Mouse (Mus musculus): ENCODE measurements at regions not wholly inside any gene's neighbourhood (a gene's known extent, or its start where the extent isn't known, plus 50 kb on each side); places are given as distances from the start of the nearest gene placed in this dataset.

- Histone ChIP-seq H3K27me3 (replicated peaks; ENCODE audit: control insufficient read depth, insufficient read depth, low read length) (no peaks in the 10 kb centered on the region), H3K4me1 (replicated peaks; ENCODE audit: control insufficient read depth, insufficient read depth, low read length) (no peaks in the 10 kb centered on the region), H3K36me3 (ENCODE audit: control insufficient read depth, insufficient read depth) (no peaks in the 10 kb centered on the region), H3K4me2 (replicated peaks; ENCODE audit: low read depth) (no peak overlapping the region), H3K9ac (ENCODE audit: low read depth, low read length) (no peak overlapping the region), H3K4me3 (ENCODE audit: low read depth, low read length) (no peak overlapping the region), H3K27ac (ENCODE audit: low read depth, low read length) (no peak overlapping the region), H3K9me3 (ENCODE audit: control insufficient read depth) (no peaks in the 10 kb centered on the region)
- 78% methylated on average over 5 of the region's 5 CpGs for WGBS
- TF ChIP-seq CTCF (IDR thresholded peaks at IDR 0.05; ENCODE audit: low read depth) = no peak
- no peak for ATAC-seq
Observed at GRCm38 (mm10) chr4:131149466-131149865, 205.3 kb downstream of the Matn1 start.

GRCm38 (mm10) chr4:131159712-131160111 is 215.5 kb downstream of the Matn1 start:
- 49% methylated on average over 5 of the region's 5 CpGs for WGBS
- no peak overlapping the region for H3K4me2 ChIP-seq (replicated peaks; ENCODE audit: low read depth)
- TF ChIP-seq CTCF (IDR thresholded peaks at IDR 0.05; ENCODE audit: low read depth) = no peak
- H3K4me1 ChIP-seq (replicated peaks; ENCODE audit: control insufficient read depth, insufficient read depth, low read length) = no peaks in the 10 kb centered on the region
- H3K9ac ChIP-seq (ENCODE audit: low read depth, low read length) = no peak overlapping the region
- H3K36me3 ChIP-seq (ENCODE audit: control insufficient read depth, insufficient read depth) = no peaks in the 10 kb centered on the region
- no peak overlapping the region for H3K4me3 ChIP-seq (ENCODE audit: low read depth, low read length)
- H3K9me3 ChIP-seq (ENCODE audit: control insufficient read depth) = no peaks in the 10 kb centered on the region
- H3K27ac ChIP-seq (ENCODE audit: low read depth, low read length) = no peak overlapping the region
- H3K27me3 ChIP-seq (replicated peaks; ENCODE audit: control insufficient read depth, insufficient read depth, low read length) = no peaks in the 10 kb centered on the region
- no peak for ATAC-seq

- H3K4me2 ChIP-seq (replicated peaks; ENCODE audit: low read depth) = no peak overlapping the region
- WGBS = 33% methylated on average over 5 of the region's 5 CpGs
- no peak for ATAC-seq
Observed at GRCm38 (mm10) chr4:131160135-131160534, 215.9 kb downstream of the Matn1 start.

DNA sequence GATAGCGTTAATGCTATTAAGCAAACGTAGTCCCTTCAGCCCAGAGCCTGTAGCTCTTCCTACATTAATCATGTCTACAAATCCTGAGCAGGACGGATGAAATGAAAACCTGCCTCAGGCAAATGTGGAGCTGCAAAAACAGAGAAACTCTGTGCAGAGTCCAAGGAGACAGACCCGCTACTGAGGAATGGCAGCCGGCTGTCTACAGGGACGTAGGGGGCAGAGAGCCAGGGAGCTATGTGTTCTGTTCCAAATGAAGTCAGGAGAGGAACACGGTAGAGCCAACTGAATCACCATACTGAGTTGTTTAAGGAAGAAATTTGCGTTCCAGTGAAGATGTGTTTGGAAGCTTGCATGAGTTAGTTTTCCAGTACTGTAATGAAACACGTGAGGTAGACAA is 217.3 kb downstream of the Matn1 start:
- no peak overlapping the region for H3K4me2 ChIP-seq (replicated peaks; ENCODE audit: low read depth)
- H3K27ac ChIP-seq (ENCODE audit: low read depth, low read length) = no peak overlapping the region
- no peak overlapping the region for H3K9ac ChIP-seq (ENCODE audit: low read depth, low read length)
- H3K9me3 ChIP-seq (ENCODE audit: control insufficient read depth) = no peaks in the 10 kb centered on the region
- no peak for ATAC-seq
- no peaks in the 10 kb centered on the region for H3K27me3 ChIP-seq (replicated peaks; ENCODE audit: control insufficient read depth, insufficient read depth, low read length)
- 66% methylated on average over 9 of the region's 9 CpGs for WGBS
- no peak for TF ChIP-seq CTCF (IDR thresholded peaks at IDR 0.05; ENCODE audit: low read depth)
- no peak overlapping the region for H3K4me3 ChIP-seq (ENCODE audit: low read depth, low read length)
- no peaks in the 10 kb centered on the region for H3K4me1 ChIP-seq (replicated peaks; ENCODE audit: control insufficient read depth, insufficient read depth, low read length)
- H3K36me3 ChIP-seq (ENCODE audit: control insufficient read depth, insufficient read depth) = no peaks in the 10 kb centered on the region

More at GRCm38 (mm10) chr4:131160135-131160534, 215.9 kb downstream of the Matn1 start:
- no peaks in the 10 kb centered on the region for H3K36me3 ChIP-seq (ENCODE audit: control insufficient read depth, insufficient read depth)
- no peaks in the 10 kb centered on the region for H3K27me3 ChIP-seq (replicated peaks; ENCODE audit: control insufficient read depth, insufficient read depth, low read length)
- H3K4me3 ChIP-seq (ENCODE audit: low read depth, low read length) = no peak overlapping the region
- TF ChIP-seq CTCF (IDR thresholded peaks at IDR 0.05; ENCODE audit: low read depth) = no peak
- no peak overlapping the region for H3K9ac ChIP-seq (ENCODE audit: low read depth, low read length)
- no peaks in the 10 kb centered on the region for H3K4me1 ChIP-seq (replicated peaks; ENCODE audit: control insufficient read depth, insufficient read depth, low read length)
- H3K27ac ChIP-seq (ENCODE audit: low read depth, low read length) = no peak overlapping the region
- H3K9me3 ChIP-seq (ENCODE audit: control insufficient read depth) = no peaks in the 10 kb centered on the region

DNA sequence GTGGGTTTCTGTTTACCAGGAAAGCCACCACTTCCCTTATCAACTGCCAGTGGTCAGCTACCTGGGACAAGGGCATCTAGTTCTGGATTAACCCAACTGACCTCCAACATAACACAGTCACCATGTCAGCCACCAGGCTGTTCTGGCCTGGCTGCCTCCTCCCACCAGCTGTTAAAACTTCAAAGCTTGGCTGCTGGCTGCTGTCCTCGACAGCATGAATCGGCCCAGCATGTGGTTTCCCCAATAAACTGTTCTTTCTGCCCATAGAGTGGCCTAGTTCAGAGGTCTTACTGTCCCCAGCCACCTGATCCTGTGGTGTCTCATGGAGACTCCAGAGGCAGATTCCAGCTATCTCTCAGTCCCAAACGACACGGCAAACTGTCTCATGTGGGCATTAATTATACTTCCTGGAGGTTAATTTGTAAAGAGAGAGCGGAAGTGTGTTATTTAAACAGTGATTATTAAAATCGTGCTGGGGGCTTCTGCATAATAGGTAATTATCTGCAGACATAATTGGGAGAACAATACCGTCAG is 219.7 kb downstream of the Matn1 start:
- TF ChIP-seq CTCF (IDR thresholded peaks at IDR 0.05; ENCODE audit: low read depth) = no peak
- Histone ChIP-seq H3K4me1 (replicated peaks; ENCODE audit: control insufficient read depth, insufficient read depth, low read length) (no peaks in the 10 kb centered on the region), H3K9ac (ENCODE audit: low read depth, low read length) (no peak overlapping the region), H3K27ac (ENCODE audit: low read depth, low read length) (no peak overlapping the region), H3K27me3 (replicated peaks; ENCODE audit: control insufficient read depth, insufficient read depth, low read length) (no peaks in the 10 kb centered on the region), H3K4me2 (replicated peaks; ENCODE audit: low read depth) (no peak overlapping the region), H3K4me3 (ENCODE audit: low read depth, low read length) (no peak overlapping the region), H3K36me3 (ENCODE audit: control insufficient read depth, insufficient read depth) (no peaks in the 10 kb centered on the region), H3K9me3 (ENCODE audit: control insufficient read depth) (no peaks in the 10 kb centered on the region)
- 44% methylated on average over 7 of the region's 7 CpGs for WGBS
- no peak for ATAC-seq

DNA sequence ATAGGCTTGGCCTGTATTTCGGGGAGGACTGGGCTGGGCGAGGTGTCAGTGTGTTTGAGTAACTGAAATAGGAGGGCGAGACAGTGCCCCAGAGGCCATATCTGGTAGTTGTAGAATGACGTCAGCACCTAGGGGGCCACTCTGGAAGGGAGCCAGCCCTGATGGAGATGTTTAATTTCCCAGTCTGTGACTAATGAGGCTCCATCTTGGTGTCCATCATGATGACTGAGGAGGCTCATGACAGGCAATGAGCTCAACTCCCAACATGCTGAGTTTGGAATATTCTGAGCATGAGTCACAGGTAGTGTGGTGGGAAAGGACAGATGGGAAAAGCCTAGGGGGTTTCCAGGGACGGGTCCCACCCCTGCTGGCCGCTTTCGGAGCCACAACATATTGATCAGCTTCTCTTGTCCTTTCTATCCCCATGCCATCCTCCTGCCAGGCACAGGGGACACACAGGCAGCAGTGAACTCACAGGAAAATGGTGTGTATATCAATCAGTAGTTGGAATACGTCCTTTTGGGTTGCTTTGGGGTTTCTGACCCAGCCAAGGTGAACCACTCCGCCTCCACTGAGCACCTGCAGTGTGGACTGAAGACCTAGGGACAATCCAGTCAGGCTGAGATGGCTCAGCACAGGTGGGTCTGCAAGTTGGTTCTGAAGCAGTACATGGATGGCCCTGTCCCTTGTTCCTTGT is 222.5 kb downstream of the Matn1 start:
- no peak for TF ChIP-seq CTCF (IDR thresholded peaks at IDR 0.05; ENCODE audit: low read depth)
- ATAC-seq = no peak
- 74% methylated on average over 9 of the region's 9 CpGs for WGBS
- Histone ChIP-seq H3K4me3 (ENCODE audit: low read depth, low read length) (no peak overlapping the region), H3K27me3 (replicated peaks; ENCODE audit: control insufficient read depth, insufficient read depth, low read length) (no peaks in the 10 kb centered on the region), H3K4me1 (replicated peaks; ENCODE audit: control insufficient read depth, insufficient read depth, low read length) (no peaks in the 10 kb centered on the region), H3K4me2 (replicated peaks; ENCODE audit: low read depth) (no peak overlapping the region), H3K36me3 (ENCODE audit: control insufficient read depth, insufficient read depth) (no peaks in the 10 kb centered on the region), H3K9ac (ENCODE audit: low read depth, low read length) (no peak overlapping the region), H3K9me3 (ENCODE audit: control insufficient read depth) (no peaks in the 10 kb centered on the region), H3K27ac (ENCODE audit: low read depth, low read length) (no peak overlapping the region)

Measured in intestine, postnatal 0 days (tissue).